Mouse (Mus musculus) heart, embryonic 15.5 days (tissue): ENCODE measurements around the gene Dnlz. TPM values are rescaled to one million over a fixed set of nuclear protein-coding genes. Genes with fewer than 3 reads are reported as not detected.
A peak's percentile ranks its signal among the peaks of the same experiment; 100 is the strongest.

Source experiments
- ATAC-seq: fragments of 200-750 bp; cut with Nextera tagmentation; replicated peaks from 2 replicates; pipeline ENCODE4 v1.8.0; 2017; ENCODE audit warnings: low read depth, moderate TSS enrichment; ENCODE audit not compliant: insufficient number of reproducible peaks, insufficient read depth, low FRiP score
- H3K27ac ChIP-seq: fragments of 300-500 bp; sonication (generic); 2 replicates; pipeline ENCODE4 v1.5.1; 2015; ENCODE audit warnings: mild to moderate bottlenecking, inconsistent platforms
- H3K27me3 ChIP-seq: fragments of 300-500 bp; sonication (generic); 2 replicates; pipeline ENCODE4 v1.6.1; 2015; ENCODE audit warnings: inconsistent platforms
- H3K36me3 ChIP-seq: fragments of 300-500 bp; sonication (generic); 2 replicates; pipeline ENCODE4 v1.6.1; 2015; ENCODE audit warnings: mild to moderate bottlenecking, inconsistent platforms
- H3K4me1 ChIP-seq: fragments of 300-500 bp; sonication (generic); replicated peaks from 2 replicates; pipeline ENCODE4 v1.6.1; 2015; ENCODE audit warnings: inconsistent platforms
- H3K4me2 ChIP-seq: fragments of 300-500 bp; sonication (generic); 2 replicates; pipeline ENCODE4 v1.6.1; 2015; ENCODE audit warnings: inconsistent platforms, mild to moderate bottlenecking, moderate library complexity
- H3K4me3 ChIP-seq: fragments of 300-500 bp; sonication (generic); 2 replicates; pipeline ENCODE4 v1.5.1; 2015; ENCODE audit warnings: mild to moderate bottlenecking, inconsistent platforms
- H3K9ac ChIP-seq: fragments of 300-500 bp; sonication (generic); 2 replicates; pipeline ENCODE4 v1.6.1; 2015; ENCODE audit warnings: mild to moderate bottlenecking, inconsistent platforms
- H3K9me3 ChIP-seq: fragments of 300-500 bp; sonication (generic); replicated peaks from 2 replicates; pipeline ENCODE4 v1.6.1; 2016; ENCODE audit warnings: inconsistent platforms
- WGBS: fragments of 180-500 bp; shearing (Covaris S2); methylation state at CpG from one replicate; pipeline ENCODE4 v1.1.7; 2015; ENCODE audit warnings: mixed read lengths; 5-methylcytosine and 5-hydroxymethylcytosine counted together
- polyA plus RNA-seq: library from polyadenylated mRNA; unstranded; fragments of >200 nt; fragmentation: Nextera tagmentation; extraction: Ambion mirVana; gene quantifications from 2 replicates; pipeline ENCODE4 v1.2.1, GENCODE M21; 2015

Dnlz gene
- polyA plus RNA-seq, 1 experiment from 2014 or later = 22.1 TPM

- peak within 1 kb of the TSS; percentile 48 for H3K27ac ChIP-seq
- peaks cover 54% of the 10 kb centered on the region for H3K36me3 ChIP-seq
- H3K9me3 ChIP-seq = no peaks in the 10 kb centered on the region
- H3K4me3 ChIP-seq = peak within 1 kb of the TSS; percentile 85
- under 1% methylated on average over 38 of the region's 38 CpGs for WGBS
- H3K9ac ChIP-seq = peak within 1 kb of the TSS; percentile 79
- peak; percentile 86 for ATAC-seq
- peaks cover 5% of the 10 kb centered on the region for H3K4me1 ChIP-seq
- H3K27me3 ChIP-seq = no peaks in the 10 kb centered on the region
- peak within 1 kb of the TSS; percentile 91 for H3K4me2 ChIP-seq
These were observed 28.3 kb upstream of the Dnlz start, which contains the start of gene Snapc4 for GRCm38 (mm10) chr2:26380131-26380771. TSS of gene Snapc4 (minus strand) at chr2:26380653.

DNA sequence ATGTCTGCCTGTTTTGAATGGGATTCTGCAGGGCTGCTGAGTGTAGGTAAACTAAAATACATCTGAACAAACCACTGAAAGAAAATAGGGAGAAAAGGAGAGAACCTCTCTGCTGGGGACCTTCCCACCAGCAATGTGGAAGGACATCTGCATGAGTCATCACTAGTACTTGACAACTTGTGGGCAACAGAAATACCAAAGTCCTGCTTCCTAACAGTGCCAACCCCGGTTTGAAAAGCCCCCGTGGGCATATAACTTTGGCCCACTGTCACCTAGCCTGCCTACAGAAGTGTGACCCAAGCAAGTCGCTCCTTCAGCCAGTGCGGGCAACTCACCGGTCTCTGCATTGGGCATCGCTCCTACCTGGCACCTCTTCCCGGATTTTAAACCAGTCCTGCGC is 20.5 kb upstream of the Dnlz start:
- Histone ChIP-seq H3K9me3 (no peaks in the 10 kb centered on the region), H3K27me3 (no peaks in the 10 kb centered on the region), H3K9ac (no peak overlapping the region), H3K36me3 (peaks cover 92% of the 10 kb centered on the region), H3K4me3 (no peak overlapping the region), H3K27ac (no peak overlapping the region), H3K4me2 (no peak overlapping the region), H3K4me1 (no peaks in the 10 kb centered on the region)
- no peak for ATAC-seq
- 92% methylated on average over 8 of the region's 8 CpGs for WGBS

DNA sequence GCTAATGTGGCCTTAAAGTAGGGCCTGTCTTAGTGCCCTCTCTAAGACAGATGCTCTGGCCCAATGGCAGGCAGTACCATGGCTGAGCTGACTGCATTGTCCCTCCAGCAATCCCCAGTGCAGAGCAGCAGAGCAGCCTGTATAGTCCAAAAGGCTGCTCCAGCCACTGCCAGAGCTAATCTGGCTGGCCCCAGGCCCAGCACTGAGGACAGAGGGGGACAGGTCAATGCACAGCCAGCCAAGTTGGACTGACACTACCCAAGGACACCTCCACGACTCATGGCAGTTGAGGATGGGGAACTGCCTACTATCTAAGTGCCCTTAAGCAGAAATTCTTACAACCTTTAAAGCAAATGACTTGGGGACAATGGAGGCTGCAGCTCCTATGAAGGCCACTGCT is 16.7 kb upstream of the Dnlz start:
- 91% methylated on average over 1 of the region's 1 CpGs for WGBS
- Histone ChIP-seq H3K9ac (no peak overlapping the region), H3K27me3 (no peaks in the 10 kb centered on the region), H3K4me1 (peaks cover 19% of the 10 kb centered on the region), H3K4me3 (no peak overlapping the region), H3K27ac (no peak overlapping the region), H3K4me2 (no peak overlapping the region), H3K36me3 (peaks cover 81% of the 10 kb centered on the region), H3K9me3 (no peaks in the 10 kb centered on the region)
- ATAC-seq = no peak

GRCm38 (mm10) chr2:26367911-26368310 is 16.0 kb upstream of the Dnlz start:
- Histone ChIP-seq H3K4me2 (no peak overlapping the region), H3K9me3 (no peaks in the 10 kb centered on the region), H3K36me3 (peaks cover 75% of the 10 kb centered on the region), H3K27ac (no peak overlapping the region), H3K4me1 (peaks cover 19% of the 10 kb centered on the region), H3K4me3 (no peak overlapping the region), H3K27me3 (no peaks in the 10 kb centered on the region), H3K9ac (no peak overlapping the region)
- no peak for ATAC-seq
- WGBS = 89% methylated on average over 6 of the region's 6 CpGs

DNA sequence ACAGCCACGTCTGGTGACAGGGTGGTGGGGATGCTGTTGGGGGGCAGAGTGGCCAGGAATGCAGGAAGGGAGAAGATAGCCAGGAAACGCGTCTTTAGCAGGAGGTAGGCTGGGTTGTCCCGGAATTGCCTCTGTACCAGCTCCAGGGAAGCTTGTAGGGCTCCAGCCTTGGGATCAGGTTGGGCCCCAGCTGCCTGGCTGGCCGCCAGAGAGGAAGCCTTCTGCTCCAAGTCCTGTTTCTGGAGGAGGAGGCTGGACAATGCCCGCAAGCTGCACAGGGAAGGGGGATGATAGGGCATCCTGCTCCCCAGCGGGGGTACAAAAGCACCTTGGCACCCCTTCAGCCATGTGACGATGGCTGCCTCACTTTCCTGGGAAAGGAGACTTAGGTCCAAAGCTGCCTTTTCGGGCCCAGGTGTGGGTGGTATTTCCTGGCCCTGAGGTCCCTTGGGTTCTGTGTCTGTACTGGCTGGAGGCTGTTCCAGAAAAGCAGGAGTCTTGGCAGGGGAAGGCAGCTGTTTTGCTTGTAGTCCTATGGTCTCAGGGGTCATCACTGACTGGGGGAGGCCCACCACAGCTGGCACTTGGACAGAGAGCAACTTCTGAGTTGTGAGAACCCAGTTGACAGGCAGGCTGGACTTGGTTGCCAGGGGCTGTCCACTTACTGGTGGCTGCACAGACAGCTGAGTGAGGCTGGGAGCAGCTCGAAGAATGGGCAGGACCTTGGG is 13.0 kb upstream of the Dnlz start:
- H3K4me1 ChIP-seq = peaks cover 21% of the 10 kb centered on the region
- H3K9ac ChIP-seq = 0 out of 2 replicates have a peak overlapping the region, but pooled peaks have one; percentile 1
- H3K9me3 ChIP-seq = no peaks in the 10 kb centered on the region
- peak overlapping the region; percentile 63 for H3K27ac ChIP-seq
- WGBS = 40% methylated on average over 10 of the region's 10 CpGs
- ATAC-seq = peak; percentile 61
- H3K4me2 ChIP-seq = no peak overlapping the region
- no peak overlapping the region for H3K4me3 ChIP-seq
- peaks cover 47% of the 10 kb centered on the region for H3K36me3 ChIP-seq
- H3K27me3 ChIP-seq = no peaks in the 10 kb centered on the region

GRCm38 (mm10) chr2:26363481-26363880 is 11.6 kb upstream of the Dnlz start:
- Histone ChIP-seq H3K36me3 (peaks cover 33% of the 10 kb centered on the region), H3K9me3 (no peaks in the 10 kb centered on the region), H3K27me3 (no peaks in the 10 kb centered on the region), H3K27ac (no peak overlapping the region), H3K4me2 (no peak overlapping the region), H3K9ac (no peak overlapping the region), H3K4me1 (peaks cover 23% of the 10 kb centered on the region), H3K4me3 (no peak overlapping the region)
- ATAC-seq = no peak
- 61% methylated on average over 5 of the region's 5 CpGs for WGBS

- Histone ChIP-seq H3K9ac (no peak overlapping the region), H3K36me3 (peaks cover 29% of the 10 kb centered on the region), H3K27me3 (no peaks in the 10 kb centered on the region), H3K9me3 (no peaks in the 10 kb centered on the region), H3K27ac (no peak overlapping the region), H3K4me3 (no peak overlapping the region), H3K4me2 (no peak overlapping the region), H3K4me1 (peaks cover 23% of the 10 kb centered on the region)
- WGBS = 83% methylated on average over 5 of the region's 5 CpGs
- no peak for ATAC-seq
These were observed 11.1 kb upstream of the Dnlz start for GRCm38 (mm10) chr2:26362991-26363390.

DNA sequence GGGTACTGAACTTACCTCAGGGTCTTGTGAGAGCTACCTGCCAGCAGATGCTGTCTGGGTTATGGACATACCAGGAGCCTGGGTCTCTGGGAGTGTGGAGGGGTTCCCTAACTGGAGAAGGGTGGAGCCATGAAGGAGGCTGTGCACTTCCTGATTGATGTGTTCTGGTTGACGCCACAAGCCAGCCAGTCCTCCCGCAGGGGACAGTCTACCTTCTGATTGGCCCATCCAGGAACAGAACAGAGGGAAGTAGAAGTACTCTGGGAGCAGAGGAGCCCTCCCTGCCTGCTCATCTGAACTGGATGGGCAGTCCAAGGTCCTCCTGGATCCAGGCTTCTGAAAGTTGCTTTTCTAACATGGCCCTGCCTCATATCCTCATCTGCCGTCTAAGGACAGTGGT is 8.9 kb upstream of the Dnlz start, which contains the start of gene Card9:
Card9 (minus strand) TSS at position 147 of the 400 bp plus-strand sequence.
- H3K27ac ChIP-seq = no peak within 1 kb of the TSS
- peaks cover 23% of the 10 kb centered on the region for H3K4me1 ChIP-seq
- no peak for ATAC-seq
- WGBS = 52% methylated on average over 3 of the region's 3 CpGs
- H3K9me3 ChIP-seq = no peaks in the 10 kb centered on the region
- no peak within 1 kb of the TSS for H3K4me3 ChIP-seq
- no peak within 1 kb of the TSS for H3K9ac ChIP-seq
- peaks cover 8% of the 10 kb centered on the region for H3K36me3 ChIP-seq
- H3K27me3 ChIP-seq = no peaks in the 10 kb centered on the region
- H3K4me2 ChIP-seq = no peak within 1 kb of the TSS

GRCm38 (mm10) chr2:26359983-26360382 is 8.1 kb upstream of the Dnlz start:
- ATAC-seq = no peak
- 52% methylated on average over 6 of the region's 6 CpGs for WGBS
- Histone ChIP-seq H3K27ac (no peak overlapping the region), H3K4me3 (no peak overlapping the region), H3K4me1 (peaks cover 15% of the 10 kb centered on the region), H3K9ac (no peak overlapping the region), H3K36me3 (peaks cover 6% of the 10 kb centered on the region), H3K27me3 (no peaks in the 10 kb centered on the region), H3K4me2 (no peak overlapping the region), H3K9me3 (no peaks in the 10 kb centered on the region)

DNA sequence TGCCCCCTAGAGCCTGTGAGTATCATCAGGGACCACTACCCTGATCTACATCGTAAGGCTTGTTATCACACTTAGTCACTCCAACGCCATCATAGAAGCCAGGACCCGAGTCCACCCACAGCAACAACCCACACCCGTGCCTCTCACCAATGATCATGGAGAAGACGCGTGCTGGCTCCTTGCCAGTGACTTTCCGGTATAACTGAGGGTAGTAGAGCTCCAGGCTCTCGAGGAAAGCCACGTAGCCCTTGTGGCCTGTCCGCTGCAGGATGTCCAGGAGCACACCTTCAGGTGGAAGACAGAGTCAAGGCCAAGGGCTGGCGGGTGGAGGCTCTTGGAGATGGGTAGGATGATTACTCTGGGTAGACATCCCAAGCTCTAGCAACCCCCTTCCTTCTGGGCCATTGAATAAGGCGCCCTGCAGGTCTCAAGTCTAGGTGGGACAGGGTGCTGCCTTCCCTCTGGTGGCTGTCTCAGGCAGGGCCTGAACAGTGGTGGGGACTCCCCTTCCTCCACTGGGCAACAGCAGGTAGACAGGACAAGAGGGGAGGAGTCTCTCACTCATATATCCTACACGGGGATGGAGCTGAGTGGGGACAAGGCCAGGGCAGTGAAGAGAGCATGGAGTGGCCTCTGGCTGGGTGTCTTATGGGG is 6.9 kb upstream of the Dnlz start:
- no peaks in the 10 kb centered on the region for H3K36me3 ChIP-seq
- H3K4me1 ChIP-seq = peaks cover 4% of the 10 kb centered on the region; the same call in 1 of the 2 replicates
- no peaks in the 10 kb centered on the region for H3K27me3 ChIP-seq
- ATAC-seq = no peak
- H3K4me2 ChIP-seq = no peak overlapping the region
- H3K4me3 ChIP-seq = no peak overlapping the region
- WGBS = 81% methylated on average over 13 of the region's 13 CpGs
- no peak overlapping the region for H3K9ac ChIP-seq
- no peaks in the 10 kb centered on the region for H3K9me3 ChIP-seq
- H3K27ac ChIP-seq = no peak overlapping the region

DNA sequence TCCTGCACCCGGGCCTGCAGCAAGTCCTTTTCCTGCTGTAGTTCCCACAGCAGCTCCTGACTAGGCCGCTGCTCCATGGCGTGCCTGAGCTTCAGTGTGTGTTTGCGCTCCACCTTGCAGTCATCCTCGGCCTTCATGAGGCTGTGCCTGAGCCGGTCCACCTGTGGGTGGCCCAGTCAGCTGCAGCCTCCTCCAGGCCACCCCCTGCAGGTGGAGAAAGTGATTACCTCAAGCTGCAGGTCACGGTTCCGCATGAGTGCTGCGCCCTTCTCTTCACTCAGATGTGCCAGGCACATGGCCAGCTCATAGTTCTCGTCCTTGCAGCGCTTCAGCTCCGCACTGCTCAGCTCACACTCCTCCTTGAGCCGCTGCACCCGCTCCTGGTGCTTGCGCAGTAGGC is 5.6 kb upstream of the Dnlz start:
- Histone ChIP-seq H3K36me3 (no peaks in the 10 kb centered on the region), H3K9ac (no peak overlapping the region), H3K27ac (no peak overlapping the region), H3K4me1 (peaks cover 9% of the 10 kb centered on the region), H3K4me3 (no peak overlapping the region), H3K4me2 (no peak overlapping the region), H3K27me3 (no peaks in the 10 kb centered on the region), H3K9me3 (no peaks in the 10 kb centered on the region)
- 56% methylated on average over 15 of the region's 15 CpGs for WGBS
- ATAC-seq = no peak
